Mouse (Mus musculus) limb, embryonic 11.5 days (tissue): ENCODE results near the gene Itpk1. TPM values are rescaled to one million over a fixed set of nuclear protein-coding genes. Genes with fewer than 3 reads are reported as not detected.

Source experiments
- ATAC-seq: fragments of 200-750 bp; cut with Nextera tagmentation; 2 replicates; pipeline ENCODE4 v1.8.0; 2017; ENCODE audit warnings: low read depth; ENCODE audit not compliant: insufficient number of reproducible peaks, low FRiP score, low TSS enrichment
- DNase-seq: peaks from one replicate; pipeline ENCODE4 v3.0.0-alpha.2; 2015; ENCODE audit warnings: low spot score
- H3K27ac ChIP-seq: fragments of 300-500 bp; sonication (generic); replicated peaks from 2 replicates; pipeline ENCODE4 v1.5.1; 2014; ENCODE audit warnings: low read depth, mild to moderate bottlenecking, low read length
- H3K27me3 ChIP-seq: fragments of 300-500 bp; sonication (generic); 2 replicates; pipeline ENCODE4 v1.6.1; 2014; ENCODE audit warnings: mild to moderate bottlenecking, low read length, mixed read lengths; ENCODE audit not compliant: control insufficient read depth, insufficient read depth
- H3K36me3 ChIP-seq: fragments of 300-500 bp; sonication (generic); 2 replicates; pipeline ENCODE4 v1.6.1; 2014; ENCODE audit warnings: mild to moderate bottlenecking, low read length, moderate library complexity, mixed read lengths; ENCODE audit not compliant: control insufficient read depth, insufficient read depth
- H3K4me1 ChIP-seq: fragments of 300-500 bp; sonication (generic); 2 replicates; pipeline ENCODE4 v1.6.1; 2014; ENCODE audit warnings: low read length, mixed read lengths; ENCODE audit not compliant: control insufficient read depth, insufficient read depth
- H3K4me2 ChIP-seq: fragments of 300-500 bp; sonication (generic); 2 replicates; pipeline ENCODE4 v1.6.1; 2014; ENCODE audit warnings: low read depth, mild to moderate bottlenecking, moderate library complexity; ENCODE audit not compliant: severe bottlenecking
- H3K4me3 ChIP-seq: fragments of 300-500 bp; sonication (generic); 2 replicates; pipeline ENCODE4 v1.5.1; 2014; ENCODE audit warnings: low read depth, low read length
- H3K9ac ChIP-seq: fragments of 300-500 bp; sonication (generic); 2 replicates; pipeline ENCODE4 v1.6.1; 2014; ENCODE audit warnings: mild to moderate bottlenecking, low read length
- H3K9me3 ChIP-seq: fragments of 300-500 bp; sonication (generic); 2 replicates; pipeline ENCODE4 v1.6.1; 2016; ENCODE audit warnings: low read length; ENCODE audit not compliant: control insufficient read depth
- WGBS: fragments of 180-500 bp; shearing (Covaris S2); extraction: QIAGEN DNeasy Blood & Tissue Kit; methylation state at CpG from one replicate; pipeline ENCODE4 v1.1.7; 2014; 5-methylcytosine and 5-hydroxymethylcytosine counted together
- polyA plus RNA-seq: library from polyadenylated mRNA; unstranded; fragments of >200 nt; fragmentation: Nextera tagmentation; extraction: Ambion mirVana; gene quantifications from 2 replicates; pipeline ENCODE4 v1.2.1, GENCODE M21; 2014

Itpk1 gene
- polyA plus RNA-seq, 1 experiment from 2014 or later = 7.7 TPM

DNA sequence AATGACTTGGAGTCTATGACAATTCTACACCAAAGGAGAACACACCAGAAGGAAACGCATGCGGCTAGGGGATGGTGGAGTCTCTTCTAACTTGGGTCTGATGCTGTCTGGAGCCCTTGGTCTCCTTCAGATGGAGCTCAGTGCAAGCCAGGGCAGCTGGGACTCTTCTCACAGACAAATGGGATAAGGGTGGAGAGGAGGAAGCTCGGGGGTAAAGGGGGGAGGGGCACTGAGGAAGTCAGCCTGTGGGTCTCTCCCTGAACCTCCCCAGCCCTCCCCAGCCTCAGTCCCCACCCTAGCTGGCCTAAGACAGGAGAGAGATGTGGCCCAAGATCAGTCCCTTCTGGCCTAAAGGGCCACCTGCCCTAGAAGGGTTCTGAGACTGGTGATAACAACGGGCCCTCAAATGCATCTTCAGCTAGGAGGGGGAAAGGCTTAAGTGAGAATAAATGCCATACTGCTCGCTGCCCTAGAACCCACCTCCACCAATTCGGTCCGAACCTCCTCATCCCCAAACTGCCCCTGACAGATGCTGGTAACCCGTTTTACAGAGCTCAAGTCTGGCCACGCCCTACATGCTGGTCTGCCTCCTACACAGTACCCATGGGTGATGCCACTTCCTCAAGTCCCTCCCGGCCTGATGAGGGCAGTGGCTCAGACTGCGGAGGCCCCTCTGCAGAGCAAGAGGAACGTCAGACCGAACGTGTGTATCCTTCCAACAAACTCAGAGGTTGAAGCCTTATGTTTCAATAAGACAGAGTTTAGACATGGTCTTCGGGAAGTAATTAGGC is 14.8 kb downstream of the Itpk1 start:
- Histone ChIP-seq H3K4me3 (no peak overlapping the region), H3K9ac (no peak overlapping the region), H3K27me3 (no peaks in the 10 kb centered on the region), H3K27ac (no peak overlapping the region), H3K4me1 (peaks cover 2% of the 10 kb centered on the region; the same call in 1 of the 2 replicates), H3K36me3 (no peaks in the 10 kb centered on the region), H3K9me3 (no peaks in the 10 kb centered on the region), H3K4me2 (no peak overlapping the region)
- WGBS = 84% methylated on average over 15 of the region's 15 CpGs
- DNase-seq (no peak), ATAC-seq (no peak)

DNA sequence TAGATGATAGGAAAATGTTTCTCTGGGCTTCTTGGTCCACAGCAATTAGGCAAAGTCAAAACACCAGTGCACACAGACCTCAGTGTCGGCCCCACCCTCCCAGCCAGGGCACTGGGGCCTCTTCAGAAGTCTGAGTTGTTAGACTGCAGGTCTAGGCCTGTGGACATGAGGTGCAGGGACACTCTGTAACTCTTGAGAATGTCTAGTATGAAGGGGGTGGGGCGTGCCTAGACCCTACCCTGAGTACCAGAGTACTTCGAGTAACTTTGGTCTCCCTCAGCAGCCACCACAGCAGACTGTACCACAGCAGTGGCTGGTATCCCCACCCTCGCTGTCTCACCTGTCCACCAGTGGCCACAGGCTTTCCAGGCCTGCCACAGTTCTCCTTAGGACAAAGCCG is 18.4 kb downstream of the Itpk1 start:
- H3K4me3 ChIP-seq = no peak overlapping the region
- H3K4me2 ChIP-seq = no peak overlapping the region
- DNase-seq (no peak), ATAC-seq (no peak)
- no peaks in the 10 kb centered on the region for H3K36me3 ChIP-seq
- H3K9me3 ChIP-seq = no peaks in the 10 kb centered on the region
- WGBS = 90% methylated on average over 5 of the region's 5 CpGs
- H3K27ac ChIP-seq = no peak overlapping the region
- H3K9ac ChIP-seq = no peak overlapping the region
- peaks cover 2% of the 10 kb centered on the region; the same call in 1 of the 2 replicates for H3K4me1 ChIP-seq
- H3K27me3 ChIP-seq = no peaks in the 10 kb centered on the region

DNA sequence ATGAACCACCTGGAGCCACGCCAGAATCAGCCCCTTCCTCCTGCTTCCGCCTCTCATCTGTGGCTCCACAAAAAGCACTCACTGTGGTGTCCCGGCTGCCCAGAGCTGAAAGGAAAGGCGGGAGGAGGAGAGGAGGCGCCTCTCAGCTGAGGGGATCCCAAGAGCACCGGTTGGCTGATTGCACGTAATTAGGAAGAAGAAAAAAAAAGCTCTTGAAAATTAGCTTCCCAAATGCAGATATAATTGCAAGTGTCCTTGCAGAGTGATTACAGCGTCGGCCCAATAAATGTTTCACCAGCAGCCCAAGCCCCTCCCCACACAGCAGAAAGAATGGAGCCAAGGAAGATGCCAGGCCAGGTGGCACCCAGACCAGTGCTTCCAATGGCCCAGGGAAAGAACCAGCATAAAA is 19.2 kb downstream of the Itpk1 start:
- Histone ChIP-seq H3K4me3 (no peak overlapping the region), H3K27ac (no peak overlapping the region), H3K4me2 (no peak overlapping the region), H3K9ac (no peak overlapping the region), H3K4me1 (peaks cover 2% of the 10 kb centered on the region; the same call in 1 of the 2 replicates), H3K9me3 (no peaks in the 10 kb centered on the region), H3K36me3 (no peaks in the 10 kb centered on the region), H3K27me3 (no peaks in the 10 kb centered on the region)
- no peak for ATAC-seq
- WGBS = 60% methylated on average over 9 of the region's 9 CpGs
- DNase-seq = no peak

DNA sequence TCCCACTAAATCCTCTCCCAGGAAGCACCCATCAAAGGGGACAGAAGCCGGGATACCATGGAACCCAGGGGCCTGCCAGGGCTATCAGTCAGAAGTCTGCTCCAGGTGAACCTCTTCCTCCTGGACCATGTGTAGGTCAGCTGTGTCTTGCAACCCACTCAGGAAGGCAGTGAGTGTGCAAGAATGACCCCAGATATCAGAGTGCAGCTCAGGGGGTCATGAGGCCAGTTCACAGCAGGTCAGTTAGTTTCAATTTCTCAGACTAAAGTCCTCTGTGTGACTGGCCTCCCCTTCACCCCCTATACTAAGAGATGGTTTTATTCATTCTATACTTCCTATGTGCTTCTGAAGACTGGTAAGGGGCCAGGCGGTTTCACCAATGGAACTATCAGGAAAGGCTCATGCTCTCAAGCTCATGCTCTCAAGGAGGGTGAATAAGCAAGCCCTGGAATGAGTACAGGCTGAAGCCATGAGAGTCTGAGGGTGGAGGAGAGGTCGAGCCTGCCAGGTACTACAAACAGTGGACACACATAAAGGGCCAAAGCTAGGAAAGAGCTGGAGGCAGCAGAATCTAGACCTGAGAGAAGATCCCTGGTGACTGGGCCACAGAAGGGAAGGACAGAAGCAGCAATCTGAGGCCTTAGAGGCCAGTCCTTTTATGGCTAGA is 19.9 kb downstream of the Itpk1 start:
- Histone ChIP-seq H3K27ac (no peak overlapping the region), H3K4me2 (no peak overlapping the region), H3K4me3 (no peak overlapping the region), H3K36me3 (no peaks in the 10 kb centered on the region), H3K9me3 (no peaks in the 10 kb centered on the region), H3K9ac (no peak overlapping the region), H3K27me3 (no peaks in the 10 kb centered on the region), H3K4me1 (peaks cover 2% of the 10 kb centered on the region; the same call in 1 of the 2 replicates)
- 80% methylated on average over 3 of the region's 3 CpGs for WGBS
- ATAC-seq (no peak), DNase-seq (no peak)

DNA sequence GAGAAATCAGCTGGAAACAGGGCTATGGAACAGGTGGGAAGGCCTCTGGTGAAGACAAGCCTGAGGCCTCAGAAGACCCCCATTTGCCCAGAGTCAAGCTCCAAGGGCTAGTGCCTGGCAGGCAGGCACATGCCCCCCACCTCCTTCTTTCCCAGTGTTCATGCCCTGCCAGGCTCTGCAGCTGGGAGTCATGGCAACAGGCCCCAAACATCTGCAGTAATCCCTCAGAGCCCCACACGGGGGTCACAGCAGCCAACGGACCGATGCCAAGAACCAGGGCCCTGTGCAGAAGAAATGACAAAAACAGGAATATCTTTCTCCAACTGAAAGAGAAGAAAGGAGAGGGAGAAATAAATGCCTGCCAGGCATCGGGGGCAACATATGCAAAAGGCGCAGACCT is 20.8 kb downstream of the Itpk1 start:
- ATAC-seq = no peak
- Histone ChIP-seq H3K27me3 (no peaks in the 10 kb centered on the region), H3K4me2 (no peak overlapping the region), H3K4me1 (peaks cover 2% of the 10 kb centered on the region; the same call in 1 of the 2 replicates), H3K27ac (no peak overlapping the region), H3K36me3 (no peaks in the 10 kb centered on the region), H3K4me3 (no peak overlapping the region), H3K9ac (no peak overlapping the region), H3K9me3 (no peaks in the 10 kb centered on the region)
- 74% methylated on average over 5 of the region's 5 CpGs for WGBS
- no peak for DNase-seq

DNA sequence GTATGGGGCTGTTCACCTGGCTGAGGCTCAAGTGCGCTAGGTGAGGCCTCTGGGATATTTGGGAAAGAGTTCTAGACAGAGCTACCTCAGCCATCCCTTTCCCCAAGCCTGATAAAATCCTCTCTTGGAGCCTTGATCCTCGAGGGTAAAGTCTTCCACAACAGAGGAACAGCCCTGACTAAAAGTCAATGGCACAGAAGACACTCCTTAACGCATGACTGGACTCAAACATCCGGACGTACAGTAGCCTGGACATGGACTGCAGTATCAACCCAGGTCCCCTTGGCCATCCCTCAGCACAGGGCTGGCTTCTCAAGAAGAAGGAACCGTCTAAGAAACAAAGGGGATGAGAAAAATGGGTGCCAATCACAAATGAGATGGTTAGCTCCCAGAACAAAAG is 21.3 kb downstream of the Itpk1 start:
- H3K4me1 ChIP-seq = peaks cover 2% of the 10 kb centered on the region; the same call in 1 of the 2 replicates
- no peak overlapping the region for H3K27ac ChIP-seq

DNA sequence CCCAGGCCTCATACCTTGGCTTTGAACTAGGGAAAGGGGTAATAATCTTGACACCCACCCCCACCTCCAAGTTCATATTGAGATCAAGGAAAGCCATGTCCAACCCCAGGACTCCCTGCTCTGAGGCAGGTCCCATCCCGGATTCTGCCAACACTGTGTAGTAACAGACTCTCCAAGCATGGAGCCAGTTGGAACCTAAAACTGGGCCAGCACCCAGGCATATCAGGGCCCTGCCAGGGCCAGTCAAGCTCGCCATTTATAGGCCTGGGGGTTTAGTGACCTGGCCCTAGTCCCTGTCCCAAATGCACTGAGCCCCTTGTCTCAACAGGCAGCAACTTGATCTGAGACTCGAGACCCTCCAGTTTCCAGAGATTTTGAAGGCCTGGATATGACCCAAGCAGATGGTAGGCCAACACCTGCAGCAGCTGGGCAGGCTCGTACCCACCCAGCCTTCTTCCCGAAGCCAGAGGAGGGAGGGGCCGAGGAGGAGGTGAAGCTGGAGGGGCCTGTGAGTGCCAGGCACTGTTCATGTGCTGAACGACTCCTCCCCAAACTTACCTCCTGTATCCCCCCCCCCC is 21.9 kb downstream of the Itpk1 start:
- Histone ChIP-seq H3K36me3 (no peaks in the 10 kb centered on the region), H3K4me1 (peaks cover 2% of the 10 kb centered on the region; the same call in 1 of the 2 replicates)
- ATAC-seq = no peak

More for the DNA sequence above, 21.3 kb downstream of the Itpk1 start:
- ATAC-seq = no peak
- H3K9me3 ChIP-seq = no peaks in the 10 kb centered on the region
- H3K9ac ChIP-seq = no peak overlapping the region
- WGBS = 86% methylated on average over 6 of the region's 6 CpGs
- no peak overlapping the region for H3K4me2 ChIP-seq
- H3K36me3 ChIP-seq = no peaks in the 10 kb centered on the region
- no peaks in the 10 kb centered on the region for H3K27me3 ChIP-seq
- no peak for DNase-seq
- no peak overlapping the region for H3K4me3 ChIP-seq

DNA sequence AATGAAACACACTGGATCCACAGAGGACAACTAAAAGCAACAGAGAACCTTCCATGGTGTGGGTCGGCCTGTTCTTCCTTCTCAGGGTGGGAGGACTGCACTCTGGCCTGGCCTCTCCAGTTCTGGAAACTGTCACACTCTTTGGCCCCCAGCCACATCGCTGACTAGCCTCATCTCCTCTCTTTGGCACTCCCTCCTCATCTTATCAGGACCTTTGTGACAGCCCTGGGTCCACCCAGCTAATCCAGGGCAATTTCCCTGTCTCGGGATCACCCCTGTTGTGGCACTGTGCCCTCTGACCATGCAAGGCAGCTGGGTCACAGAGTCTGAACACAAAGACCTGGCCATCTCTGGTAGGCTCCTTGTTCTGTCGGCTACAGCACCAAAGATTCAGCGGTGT is 22.6 kb downstream of the Itpk1 start:
- no peaks in the 10 kb centered on the region for H3K27me3 ChIP-seq
- H3K4me3 ChIP-seq = no peak overlapping the region
- H3K4me1 ChIP-seq = peaks cover 2% of the 10 kb centered on the region; the same call in 1 of the 2 replicates
- no peaks in the 10 kb centered on the region for H3K36me3 ChIP-seq
- no peak overlapping the region for H3K27ac ChIP-seq
- ATAC-seq = no peak
- no peaks in the 10 kb centered on the region for H3K9me3 ChIP-seq
- H3K9ac ChIP-seq = no peak overlapping the region
- no peak for DNase-seq
- WGBS = 85% methylated on average over 5 of the region's 5 CpGs
- no peak overlapping the region for H3K4me2 ChIP-seq

More for the DNA sequence above, 21.9 kb downstream of the Itpk1 start:
- Histone ChIP-seq H3K4me2 (no peak overlapping the region), H3K27me3 (no peaks in the 10 kb centered on the region), H3K27ac (no peak overlapping the region), H3K9me3 (no peaks in the 10 kb centered on the region), H3K4me3 (no peak overlapping the region), H3K9ac (no peak overlapping the region)
- WGBS = 85% methylated on average over 7 of the region's 7 CpGs
- no peak for DNase-seq
